In genomic region chr17:68161107-68161506, GRCm38 (mm10) we compare ENCODE assay signal across 21 mouse cellular contexts.
"Had no signal": no experiment of that assay in that cellular context is flagged by ENCODE, and none has a peak within 500 bp of the region (broad histone marks: within the 10 kb centered on the region; RNA-seq: fewer than 3 reads in every experiment).

No protein-coding gene starts in this region.

- H3K36me3 ChIP-seq: lung, embryonic 15.5 days; midbrain, embryonic 12.5 days; neural tube, embryonic 13.5 days; neural tube, embryonic 15.5 days had no signal

- H3K4me3 ChIP-seq: lung, embryonic 15.5 days; midbrain, embryonic 12.5 days; myocyte; neural tube, embryonic 13.5 days; neural tube, embryonic 15.5 days had no signal

- DNase-seq: liver, postnatal 0 days; lung, adult 2 months; lung, postnatal 14 days; lung, postnatal 36 days; midbrain, embryonic 14.5 days; retina, postnatal 1 day; right cerebral cortex, adult 18-20 months; right cerebral cortex, postnatal 25 days; right cerebral cortex, postnatal 4 days; spleen, adult 18-20 months; thymus, adult 18-20 months; thymus, postnatal 14 days; thymus, postnatal 36 days had no signal

- H3K4me1 ChIP-seq: midbrain, embryonic 12.5 days had no signal

- H3K27ac ChIP-seq: lung, embryonic 15.5 days; macrophage; midbrain, embryonic 12.5 days; neural tube, embryonic 13.5 days; neural tube, embryonic 15.5 days had no signal

- ATAC-seq: liver, postnatal 0 days; lung, postnatal 0 days; midbrain, embryonic 16.5 days had no signal

- H3K9me3 ChIP-seq: lung, embryonic 15.5 days; midbrain, embryonic 12.5 days; neural tube, embryonic 13.5 days; neural tube, embryonic 15.5 days had no signal

- H3K27me3 ChIP-seq: lung, embryonic 15.5 days; midbrain, embryonic 12.5 days; neural tube, embryonic 13.5 days; neural tube, embryonic 15.5 days had no signal
